In the genomic region with DNA sequence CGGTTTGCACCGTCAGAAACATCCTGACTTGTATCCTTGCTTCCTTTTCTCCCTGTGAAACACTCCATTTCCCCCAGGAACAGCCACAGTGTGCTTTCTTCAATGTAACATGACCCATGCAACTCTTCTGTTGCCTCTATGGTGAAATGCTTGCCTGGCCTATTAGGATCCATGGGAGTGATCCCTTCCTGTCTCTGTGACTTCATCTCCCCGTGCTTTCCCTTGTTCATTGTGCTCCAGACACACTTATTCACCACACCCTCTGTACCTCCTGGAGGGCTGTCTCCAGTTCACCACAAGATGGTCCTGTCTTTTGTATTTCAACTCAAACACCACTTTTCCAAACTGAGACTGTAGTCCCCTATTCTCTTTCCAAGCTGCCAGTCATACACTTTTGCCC, we compare ENCODE assay signal across 30 mouse cellular contexts. TPM values are rescaled to one million over a fixed set of nuclear protein-coding genes. Genes with fewer than 3 reads are reported as not detected.
DNase-seq lines count a peak whose midpoint lies in the region; ATAC-seq lines count a peak whose summit lies in the region.
"Had no signal": no experiment of that assay in that cellular context is flagged by ENCODE, and none has a peak within 500 bp of the region (broad histone marks: within the 10 kb centered on the region; RNA-seq: fewer than 3 reads in every experiment).

No protein-coding gene starts in this region.

- H3K27ac ChIP-seq in limb, embryonic 13.5 days = peak overlapping the region; percentile 22; the same call in 1 of the 2 replicates
- H3K27ac ChIP-seq in limb, embryonic 10.5 days = no peak overlapping the region
- H3K27ac ChIP-seq: embryonic facial prominence, embryonic 10.5 days; embryonic facial prominence, embryonic 15.5 days; forebrain, embryonic 13.5 days; hindbrain, postnatal 0 days; intestine, embryonic 15.5 days; liver, embryonic 14.5 days had no signal

- peaks cover 67% of the 10 kb centered on the region for H3K36me3 ChIP-seq in limb, embryonic 13.5 days
- H3K36me3 ChIP-seq in limb, embryonic 10.5 days = peaks cover 75% of the 10 kb centered on the region
- H3K36me3 ChIP-seq: G1E; heart, embryonic 12.5 days; intestine, embryonic 15.5 days; midbrain, embryonic 15.5 days had no signal

- H3K4me3 ChIP-seq in limb, embryonic 13.5 days = no peak overlapping the region
- H3K4me3 ChIP-seq in limb, embryonic 10.5 days = no peak overlapping the region
- H3K4me3 ChIP-seq: embryonic facial prominence, embryonic 10.5 days; embryonic facial prominence, embryonic 15.5 days; forebrain, embryonic 13.5 days; heart, embryonic 12.5 days; hindbrain, embryonic 10.5 days; intestine, embryonic 15.5 days; midbrain, embryonic 15.5 days had no signal

- no peaks in the 10 kb centered on the region for H3K9me3 ChIP-seq in limb, embryonic 13.5 days
- H3K9me3 ChIP-seq in limb, embryonic 10.5 days (replicated peaks) = no peaks in the 10 kb centered on the region
- H3K9me3 ChIP-seq: embryonic facial prominence, embryonic 10.5 days; embryonic facial prominence, embryonic 15.5 days; forebrain, embryonic 13.5 days; G1E; heart, embryonic 12.5 days; intestine, embryonic 15.5 days; midbrain, embryonic 15.5 days had no signal

- no peaks in the 10 kb centered on the region for H3K27me3 ChIP-seq in limb, embryonic 13.5 days
- H3K27me3 ChIP-seq in limb, embryonic 10.5 days (ENCODE audit: low read depth, poor library complexity, severe bottlenecking) = no peaks in the 10 kb centered on the region
- H3K27me3 ChIP-seq: embryonic facial prominence, embryonic 15.5 days; heart, embryonic 12.5 days; intestine, embryonic 15.5 days; midbrain, embryonic 15.5 days had no signal

- ATAC-seq in limb, embryonic 13.5 days (ENCODE audit: low FRiP score, low read depth) = no peak
- ATAC-seq: CD4-positive, CD25-positive, alpha-beta regulatory T cell, adult 4 months; forebrain, embryonic 13.5 days; hindbrain, postnatal 0 days; intestine, embryonic 15.5 days; midbrain, embryonic 15.5 days had no signal

- no peak overlapping the region for H3K4me2 ChIP-seq in limb, embryonic 13.5 days (replicated peaks)
- H3K4me2 ChIP-seq: embryonic facial prominence, embryonic 15.5 days; forebrain, embryonic 13.5 days; heart, embryonic 12.5 days; intestine, embryonic 15.5 days; midbrain, embryonic 15.5 days had no signal

- H3K4me1 ChIP-seq in limb, embryonic 13.5 days = peaks cover 11% of the 10 kb centered on the region
- H3K4me1 ChIP-seq in limb, embryonic 10.5 days = peaks cover 26% of the 10 kb centered on the region

- DNase-seq in limb, embryonic 10.5 days (ENCODE audit: low spot score) = no peak
- DNase-seq in lung, postnatal 36 days = peak; percentile 40
- no peak for DNase-seq in lung, postnatal 25 days (ENCODE audit: low spot score)
- DNase-seq in R1 (ENCODE audit: low read depth, low spot score) = peak; percentile 92
- DNase-seq in embryo, embryonic 10.5 days (ENCODE audit: low spot score) = no peak
- no peak for DNase-seq in cerebellum, adult 11-12 months
- DNase-seq: adrenal gland, postnatal 14 days; cerebellum, adult 2 months; cerebellum, postnatal 14 days; gastrocnemius, postnatal 14 days; heart, postnatal 10 days; kidney, adult 8-10 months; kidney, postnatal 4 days; layer of hippocampus, postnatal 36 days; left cerebral cortex, postnatal 4 days; liver; right cerebral cortex, postnatal 25 days; thymus, postnatal 14 days had no signal

- 72% methylated on average over 3 of the region's 3 CpGs for WGBS in limb, embryonic 13.5 days
- WGBS in limb, embryonic 10.5 days = 76% methylated on average over 3 of the region's 3 CpGs

- no peak overlapping the region for H3K9ac ChIP-seq in limb, embryonic 13.5 days
- H3K9ac ChIP-seq: embryonic facial prominence, embryonic 15.5 days; forebrain, embryonic 13.5 days; heart, embryonic 12.5 days; intestine, embryonic 15.5 days; liver, embryonic 14.5 days; midbrain, embryonic 15.5 days had no signal

RNA-seq across cellular contexts. Expression of a gene that starts 20.7 kb away (rescaled TPM):
- 2,194 and 2,567 TPM in 2 replicates for polyA plus RNA-seq in limb, embryonic 13.5 days (2015; fragmentation: Nextera tagmentation; extraction: Ambion mirVana)
- 3,450 and 4,164 TPM in 2 replicates for polyA plus RNA-seq in limb, embryonic 10.5 days (2016; fragmentation: Nextera tagmentation; extraction: Ambion mirVana)

Comparison
In these comparisons a context has a peak if more than half of its experiments do, and no peak if none do; other contexts are left out.
1. DNase-seq: peak in lung, postnatal 36 days (single experiment) and R1 (single experiment); none in limb, embryonic 10.5 days (single experiment), lung, postnatal 25 days (single experiment), embryo, embryonic 10.5 days (single experiment) and cerebellum, adult 11-12 months (single experiment).